Mouse (Mus musculus) liver, embryonic 15.5 days (tissue): ENCODE measurements around the gene Ufc1. TPM values are rescaled to one million over a fixed set of nuclear protein-coding genes. Genes with fewer than 3 reads are reported as not detected.
"Not testable (repeated sequence)": the region's sequence is repeated elsewhere in the genome, so short reads cannot be mapped to it uniquely, and the experiment has no call there.

Experiments
- ATAC-seq: fragments of 200-750 bp; cut with Nextera tagmentation; 2 replicates; pipeline ENCODE4 v1.8.0; 2017; ENCODE audit warnings: moderate number of reproducible peaks, mild to moderate bottlenecking, moderate library complexity; ENCODE audit not compliant: insufficient read depth
- H3K27ac ChIP-seq: fragments of 300-500 bp; sonication (generic); replicated peaks from 2 replicates; pipeline ENCODE4 v1.5.1; 2015; ENCODE audit warnings: mild to moderate bottlenecking, inconsistent platforms
- H3K27me3 ChIP-seq: fragments of 300-500 bp; sonication (generic); 2 replicates; pipeline ENCODE4 v1.6.1; 2015; ENCODE audit warnings: mild to moderate bottlenecking, inconsistent platforms
- H3K36me3 ChIP-seq: fragments of 300-500 bp; sonication (generic); replicated peaks from 2 replicates; pipeline ENCODE4 v1.6.1; 2015; ENCODE audit warnings: moderate library complexity, mild to moderate bottlenecking, inconsistent platforms
- H3K4me1 ChIP-seq: fragments of 300-500 bp; sonication (generic); replicated peaks from 2 replicates; pipeline ENCODE4 v1.6.1; 2015; ENCODE audit warnings: inconsistent platforms
- H3K4me2 ChIP-seq: fragments of 300-500 bp; sonication (generic); 2 replicates; pipeline ENCODE4 v1.6.1; 2015; ENCODE audit warnings: moderate library complexity, mild to moderate bottlenecking, inconsistent platforms
- H3K4me3 ChIP-seq: fragments of 300-500 bp; sonication (generic); replicated peaks from 2 replicates; pipeline ENCODE4 v1.5.1; 2015; ENCODE audit warnings: mild to moderate bottlenecking, inconsistent platforms
- H3K9ac ChIP-seq: fragments of 300-500 bp; sonication (generic); 2 replicates; pipeline ENCODE4 v1.6.1; 2015; ENCODE audit warnings: moderate library complexity, mild to moderate bottlenecking, inconsistent platforms
- H3K9me3 ChIP-seq: fragments of 300-500 bp; sonication (generic); replicated peaks from 2 replicates; pipeline ENCODE4 v1.6.1; 2016; ENCODE audit warnings: inconsistent platforms
- WGBS: fragments of 180-500 bp; shearing (Covaris S2); methylation state at CpG from one replicate; pipeline ENCODE4 v1.1.7; 2015; ENCODE audit warnings: mixed read lengths; ENCODE audit not compliant: insufficient replicate concordance; 5-methylcytosine and 5-hydroxymethylcytosine counted together
- polyA plus RNA-seq: library from polyadenylated mRNA; unstranded; fragments of >200 nt; fragmentation: Nextera tagmentation; extraction: Ambion mirVana; gene quantifications from 2 replicates; pipeline ENCODE4 v1.2.1, GENCODE M21; 2015

The Ufc1 gene
- polyA plus RNA-seq = 40.6 and 41.4 TPM in 2 replicates

DNA sequence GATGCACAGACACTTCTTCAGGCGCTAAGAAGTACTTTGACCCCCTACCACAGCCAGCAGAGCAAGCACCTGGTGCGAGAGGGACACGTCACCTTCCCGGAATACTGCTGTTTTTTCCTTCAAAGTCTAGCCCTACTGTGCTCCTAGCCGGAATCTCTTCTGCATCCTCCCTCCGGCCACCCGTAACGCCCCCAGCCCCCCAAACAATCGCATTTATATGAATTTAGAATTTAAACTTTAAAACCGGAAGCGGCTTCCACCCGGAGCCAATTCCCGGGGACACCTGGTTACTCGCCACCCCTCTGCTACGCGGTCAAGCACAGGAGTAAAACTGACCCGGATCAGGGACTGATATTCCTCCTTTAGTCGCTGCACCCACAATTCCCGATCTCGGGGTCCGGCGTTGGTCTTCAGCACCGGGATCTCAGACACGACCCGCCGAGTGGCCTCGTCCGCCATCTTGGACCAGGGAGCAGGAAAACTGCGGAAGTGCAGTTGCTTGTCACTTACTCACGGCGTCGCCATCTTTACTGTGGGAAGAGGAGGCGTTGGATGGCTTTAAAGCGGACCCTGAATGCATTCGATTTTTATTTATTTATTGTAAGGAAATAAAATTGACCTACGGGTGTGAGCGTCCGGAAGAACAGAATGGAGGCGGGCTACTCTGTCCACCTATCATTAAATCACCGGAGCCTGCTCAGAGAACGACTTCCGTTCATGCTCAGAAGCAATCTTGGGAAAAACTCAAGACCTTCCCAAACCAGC, at the start of gene Ufc1:
Gene Ufc1 (minus strand): TSS at position 727 of the 765 bp plus-strand sequence.
- peak; percentile 77 for ATAC-seq
- Histone ChIP-seq H3K4me1 (peaks cover 30% of the 10 kb centered on the region), H3K27me3 (peaks cover 40% of the 10 kb centered on the region), H3K4me2 (peak within 1 kb of the TSS; percentile 69), H3K9me3 (no peaks in the 10 kb centered on the region), H3K36me3 (peaks cover 7% of the 10 kb centered on the region), H3K27ac (peak within 1 kb of the TSS; percentile 87), H3K4me3 (peak within 1 kb of the TSS; percentile 78), H3K9ac (peak within 1 kb of the TSS; percentile 77)
- 1% methylated on average over 42 of the region's 42 CpGs for WGBS

- WGBS = 71% methylated on average over 9 of the region's 9 CpGs
Observed at GRCm38 (mm10) chr1:171343922-171344677, 49.3 kb upstream of the Ufc1 start.

DNA sequence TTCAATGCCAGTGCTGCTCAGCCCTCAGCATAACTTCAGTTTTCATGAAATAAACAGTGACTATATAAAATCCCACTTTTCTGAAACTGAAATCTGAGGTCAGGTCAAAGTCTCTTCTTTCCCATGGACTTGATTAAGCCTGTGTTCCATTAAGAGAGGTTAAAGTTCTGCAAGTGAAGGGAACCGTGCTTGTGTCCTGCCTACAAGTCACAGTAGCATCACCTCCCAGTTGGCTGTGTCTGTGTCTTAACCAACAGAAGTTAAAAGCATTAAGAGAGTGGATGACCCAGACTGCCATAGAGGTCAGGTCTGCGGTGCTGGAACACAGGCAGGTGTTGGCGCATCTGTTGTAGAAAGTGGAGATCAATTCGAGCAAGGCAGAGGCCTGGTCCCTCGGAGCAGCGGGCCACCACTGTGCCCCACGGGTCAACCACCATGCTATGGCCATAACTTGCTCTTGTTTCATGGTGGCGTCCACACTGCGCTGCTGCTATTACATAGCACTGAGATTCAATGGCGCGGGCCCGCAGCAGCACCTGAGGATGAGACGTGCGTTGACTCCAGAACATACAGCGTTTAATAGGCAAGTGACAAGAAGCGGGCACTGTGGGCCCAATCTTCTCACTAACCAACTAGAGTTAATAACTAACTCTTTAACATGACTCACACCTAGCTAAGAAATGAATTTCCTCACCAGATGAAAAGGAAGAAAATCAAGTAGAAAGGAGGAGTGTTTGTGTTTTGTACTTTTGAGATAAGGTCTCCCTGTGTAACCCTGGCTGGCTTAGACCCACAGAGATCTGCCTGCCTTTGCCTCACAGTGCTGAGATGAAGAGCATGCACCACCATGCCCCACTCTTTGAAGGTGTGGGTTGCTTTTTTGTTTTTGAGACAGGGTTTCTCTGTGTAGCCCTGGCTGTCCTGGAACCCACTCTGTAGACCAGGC, 47.7 kb upstream of the Ufc1 start:
- H3K4me2 ChIP-seq = no peak overlapping the region
- no peak overlapping the region for H3K9ac ChIP-seq
- peaks cover 25% of the 10 kb centered on the region for H3K4me1 ChIP-seq
- H3K36me3 ChIP-seq = peaks cover 60% of the 10 kb centered on the region
- no peaks in the 10 kb centered on the region for H3K9me3 ChIP-seq
- H3K27me3 ChIP-seq = no peaks in the 10 kb centered on the region
- no peak for ATAC-seq
- H3K27ac ChIP-seq = no peak overlapping the region
- 87% methylated on average over 16 of the region's 16 CpGs for WGBS
- no peak overlapping the region for H3K4me3 ChIP-seq

More at GRCm38 (mm10) chr1:171343922-171344677, 49.3 kb upstream of the Ufc1 start:
- peak overlapping the region; percentile 84 for H3K4me2 ChIP-seq
- H3K36me3 ChIP-seq = peaks cover 45% of the 10 kb centered on the region
- 0 out of 2 replicates have a peak, but pooled peaks have one; percentile 16 for ATAC-seq
- H3K9me3 ChIP-seq = no peaks in the 10 kb centered on the region
- peak overlapping the region; percentile 90; the same call in 1 of the 2 replicates for H3K4me3 ChIP-seq
- no peak overlapping the region for H3K9ac ChIP-seq
- H3K4me1 ChIP-seq = peaks cover 27% of the 10 kb centered on the region
- H3K27me3 ChIP-seq = no peaks in the 10 kb centered on the region
- peak overlapping the region; percentile 0; the same call in 1 of the 2 replicates for H3K27ac ChIP-seq

DNA sequence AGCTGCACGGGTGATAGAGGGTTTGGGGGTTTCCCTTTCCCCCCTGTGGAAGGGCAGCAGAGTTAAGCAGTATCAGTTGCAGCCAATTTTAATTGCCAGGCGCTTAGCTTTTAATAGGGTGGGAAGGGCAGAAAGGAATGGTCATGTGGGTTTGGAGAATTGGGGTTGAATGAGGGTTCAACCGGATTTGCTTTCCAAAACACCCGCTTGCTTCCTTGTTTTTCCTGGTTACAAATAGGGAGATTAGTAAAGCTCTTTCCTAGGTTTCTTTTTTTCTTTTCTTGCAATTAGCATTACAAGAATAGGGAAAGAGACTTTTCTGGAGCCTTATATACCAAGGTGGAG, 35.4 kb upstream of the Ufc1 start:
- WGBS = 1% methylated on average over 4 of the region's 4 CpGs
- H3K4me1 ChIP-seq = peaks cover 48% of the 10 kb centered on the region
- ATAC-seq = no peak

GRCm38 (mm10) chr1:171329433-171330215, 34.8 kb upstream of the Ufc1 start:
- peak overlapping the region; percentile 98 for H3K27ac ChIP-seq
- peak; percentile 71; the same call in 1 of the 2 replicates for ATAC-seq
- no peaks in the 10 kb centered on the region for H3K27me3 ChIP-seq
- H3K4me1 ChIP-seq = peaks cover 48% of the 10 kb centered on the region
- peak overlapping the region; percentile 93 for H3K4me3 ChIP-seq
- H3K9ac ChIP-seq = peak overlapping the region; percentile 85
- peaks cover 6% of the 10 kb centered on the region; the same call in 1 of the 2 replicates for H3K36me3 ChIP-seq
- WGBS = 2% methylated on average over 59 of the region's 61 CpGs
- H3K4me2 ChIP-seq = peak overlapping the region; percentile 78
- no peaks in the 10 kb centered on the region for H3K9me3 ChIP-seq

More for the DNA sequence above, 35.4 kb upstream of the Ufc1 start:
- H3K9ac ChIP-seq = peak overlapping the region; percentile 85
- no peaks in the 10 kb centered on the region for H3K27me3 ChIP-seq
- peaks cover 6% of the 10 kb centered on the region; the same call in 1 of the 2 replicates for H3K36me3 ChIP-seq
- no peaks in the 10 kb centered on the region for H3K9me3 ChIP-seq
- H3K4me3 ChIP-seq = peak overlapping the region; percentile 93
- peak overlapping the region; percentile 78 for H3K4me2 ChIP-seq
- peak overlapping the region; percentile 98 for H3K27ac ChIP-seq

DNA sequence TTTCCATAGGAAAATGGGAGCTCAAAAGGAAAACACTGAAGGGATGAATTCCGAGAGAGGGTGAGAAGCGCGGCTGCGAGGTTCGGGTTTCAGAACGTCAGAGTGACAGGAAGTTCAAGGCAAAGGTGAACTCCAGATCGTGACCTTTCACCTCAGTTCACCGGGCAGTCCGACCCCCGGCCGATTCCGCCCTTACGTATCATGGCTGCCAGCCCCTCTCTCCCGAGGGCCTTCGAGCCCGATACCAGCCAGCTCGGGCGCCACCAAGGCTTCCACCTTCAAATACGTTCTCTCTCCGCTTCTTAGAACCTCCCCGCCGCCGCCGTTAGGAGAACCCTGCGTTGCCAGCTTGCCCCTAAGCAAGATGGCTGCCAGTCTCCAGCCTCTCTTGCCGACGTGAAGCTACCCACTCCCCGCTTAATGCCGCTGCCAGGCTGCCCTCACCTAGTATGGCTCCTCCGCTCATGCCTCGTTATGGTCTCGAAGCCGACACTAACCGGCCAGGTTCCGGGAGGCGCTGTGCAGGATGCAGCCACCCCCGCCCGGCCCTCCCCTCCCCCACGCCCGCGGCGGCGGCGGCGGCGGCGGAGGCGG, 34.1 kb upstream of the Ufc1 start, which contains the start of gene Dedd:
Gene Dedd (plus strand): TSS at position 307 of the 594 bp plus-strand sequence.
- Histone ChIP-seq H3K9me3 (no peaks in the 10 kb centered on the region), H3K36me3 (peaks cover 6% of the 10 kb centered on the region; the same call in 1 of the 2 replicates), H3K27ac (peak within 1 kb of the TSS; percentile 98), H3K27me3 (no peaks in the 10 kb centered on the region), H3K9ac (peak within 1 kb of the TSS; percentile 85), H3K4me2 (peak within 1 kb of the TSS; percentile 78), H3K4me1 (peaks cover 48% of the 10 kb centered on the region), H3K4me3 (peak within 1 kb of the TSS; percentile 93)
- under 1% methylated on average over 48 of the region's 48 CpGs for WGBS
- ATAC-seq = peak; percentile 84

GRCm38 (mm10) chr1:171328244-171328643, 33.4 kb upstream of the Ufc1 start:
- H3K4me1 ChIP-seq = peaks cover 48% of the 10 kb centered on the region
- peak overlapping the region; percentile 93 for H3K4me3 ChIP-seq
- H3K9me3 ChIP-seq = no peaks in the 10 kb centered on the region
- 24% methylated on average over 9 of the region's 9 CpGs for WGBS
- ATAC-seq = no peak
- H3K27ac ChIP-seq = peak overlapping the region; percentile 98
- peak overlapping the region; percentile 78 for H3K4me2 ChIP-seq
- peaks cover 6% of the 10 kb centered on the region; the same call in 1 of the 2 replicates for H3K36me3 ChIP-seq
- H3K27me3 ChIP-seq = no peaks in the 10 kb centered on the region
- H3K9ac ChIP-seq = peak overlapping the region; percentile 85

GRCm38 (mm10) chr1:171326588-171326987, 31.8 kb upstream of the Ufc1 start:
- H3K27ac ChIP-seq, H3K9me3 ChIP-seq, H3K4me2 ChIP-seq, H3K27me3 ChIP-seq, ATAC-seq, H3K36me3 ChIP-seq, H3K4me3 ChIP-seq, H3K9ac ChIP-seq: not testable (repeated sequence)
- peaks cover 55% of the 10 kb centered on the region for H3K4me1 ChIP-seq
- WGBS = 41% methylated on average over 4 of the region's 4 CpGs

GRCm38 (mm10) chr1:171325571-171325970, 30.7 kb upstream of the Ufc1 start:
- Histone ChIP-seq H3K27ac (no peak overlapping the region), H3K9me3 (no peaks in the 10 kb centered on the region), H3K4me1 (peaks cover 47% of the 10 kb centered on the region), H3K36me3 (peaks cover 6% of the 10 kb centered on the region; the same call in 1 of the 2 replicates), H3K9ac (no peak overlapping the region), H3K27me3 (no peaks in the 10 kb centered on the region), H3K4me3 (no peak overlapping the region), H3K4me2 (no peak overlapping the region)
- WGBS = 77% methylated on average over 2 of the region's 2 CpGs
- ATAC-seq = no peak
